In genomic region chr13:37855221-37855757, GRCm38 (mm10) we compare ENCODE assay signal across 13 mouse cellular contexts.
DNase-seq lines count a peak whose midpoint lies in the region; ATAC-seq and TF ChIP-seq lines count a peak whose summit lies in the region.
"Had no signal": no experiment of that assay in that cellular context is flagged by ENCODE, and none has a peak within 500 bp of the region (broad histone marks: within the 10 kb centered on the region; RNA-seq: fewer than 3 reads in every experiment).

No protein-coding gene starts in this region.

- H3K9ac ChIP-seq in heart, embryonic 13.5 days, result peak overlapping the region; percentile 80; the same call in 1 of the 2 replicates
- no peak overlapping the region for H3K9ac ChIP-seq in liver, adult 2 months (ENCODE audit: low read depth, low read length)
- no peak overlapping the region for H3K9ac ChIP-seq in intestine, embryonic 15.5 days

- TF ChIP-seq CTCF in liver, adult 2 months (IDR thresholded peaks at IDR 0.05; ENCODE audit: low read depth, low read length), result no peak

- H3K9me3 ChIP-seq in heart, embryonic 13.5 days, result no peaks in the 10 kb centered on the region
- H3K9me3 ChIP-seq in intestine, embryonic 15.5 days, result no peaks in the 10 kb centered on the region

- no peak for TF ChIP-seq POLR2A in liver, adult 2 months (IDR thresholded peaks at IDR 0.05; ENCODE audit: extremely low read depth, insufficient read depth, low read length)
- TF ChIP-seq POLR2A in myocyte (IDR thresholded peaks at IDR 0.05; ENCODE audit: insufficient read length, low read depth), result no peak

- H3K4me1 ChIP-seq in heart, embryonic 13.5 days, result peaks cover 74% of the 10 kb centered on the region
- H3K4me1 ChIP-seq in liver, adult 2 months (ENCODE audit: control insufficient read depth, insufficient read depth, low read length), result peaks cover 12% of the 10 kb centered on the region
- H3K4me1 ChIP-seq in intestine, embryonic 15.5 days (replicated peaks), result peaks cover 52% of the 10 kb centered on the region

- H3K27ac ChIP-seq in heart, embryonic 13.5 days (replicated peaks), result peak overlapping the region; percentile 80
- H3K27ac ChIP-seq in liver, adult 2 months (replicated peaks; ENCODE audit: insufficient read depth, low read depth, low read length), result peak overlapping the region; percentile 69; the same call in 1 of the 2 replicates
- peak overlapping the region; percentile 83 for H3K27ac ChIP-seq in intestine, embryonic 15.5 days

- no peak overlapping the region for H3ac ChIP-seq in myocyte (ENCODE audit: control insufficient read depth, insufficient read length)

- no peaks in the 10 kb centered on the region for H3K36me3 ChIP-seq in heart, embryonic 13.5 days
- no peaks in the 10 kb centered on the region for H3K36me3 ChIP-seq in liver, adult 2 months (ENCODE audit: control insufficient read depth, insufficient read depth, low read length)
- no peaks in the 10 kb centered on the region for H3K36me3 ChIP-seq in intestine, embryonic 15.5 days
- peaks cover 3% of the 10 kb centered on the region for H3K36me3 ChIP-seq in myocyte (ENCODE audit: control insufficient read depth, insufficient read depth)

- no peak overlapping the region for H3K4me3 ChIP-seq in heart, embryonic 13.5 days
- no peak overlapping the region for H3K4me3 ChIP-seq in liver, adult 2 months (ENCODE audit: insufficient read depth, low read depth, low read length)
- H3K4me3 ChIP-seq in intestine, embryonic 15.5 days (replicated peaks), result no peak overlapping the region
- H3K4me3 ChIP-seq in myocyte, result peak overlapping the region; percentile 30

- H3K79me2 ChIP-seq in liver, adult 2 months (ENCODE audit: control insufficient read depth, insufficient read depth, low read length), result peaks cover 26% of the 10 kb centered on the region; the same call in 1 of the 2 replicates
- H3K79me2 ChIP-seq in myocyte (ENCODE audit: control insufficient read depth, insufficient read depth), result peaks cover 89% of the 10 kb centered on the region

- DNase-seq in heart, adult 18-20 months, result no peak
- DNase-seq in liver, adult 2 months (ENCODE audit: extremely low read depth, low read depth, low spot score), result no peak
- no peak for DNase-seq in liver
- DNase-seq in spleen, postnatal 4 days (ENCODE audit: low spot score in 2 of 2), result no peak
- DNase-seq in T-cell, adult 2 months (ENCODE audit: low spot score), result no peak
- DNase-seq: cerebellum, postnatal 14 days; gastrocnemius, postnatal 10 days; heart, postnatal 14 days; layer of hippocampus, adult 9-11 months; thymus, postnatal 14 days had no signal

- WGBS in heart, embryonic 13.5 days, result 57% methylated on average over 3 of the region's 3 CpGs
- 8% methylated on average over 3 of the region's 3 CpGs for WGBS in liver, adult 2 months
- WGBS in intestine, embryonic 15.5 days, result 49% methylated on average over 3 of the region's 3 CpGs

- peak overlapping the region; percentile 76 for H3K4me2 ChIP-seq in heart, embryonic 13.5 days
- peak overlapping the region; percentile 60; the same call in 1 of the 2 replicates for H3K4me2 ChIP-seq in intestine, embryonic 15.5 days (replicated peaks)
- H3K4me2 ChIP-seq in myocyte (ENCODE audit: low read depth), result peak overlapping the region; percentile 99

- ATAC-seq in heart, embryonic 13.5 days (ENCODE audit: extremely low read depth, insufficient number of reproducible peaks, low FRiP score, low TSS enrichment), result no peak
- ATAC-seq in intestine, embryonic 15.5 days, result no peak

- H3K27me3 ChIP-seq in heart, embryonic 13.5 days (replicated peaks), result no peaks in the 10 kb centered on the region
- no peaks in the 10 kb centered on the region for H3K27me3 ChIP-seq in liver, adult 2 months (ENCODE audit: control insufficient read depth, insufficient read depth, low read length)
- H3K27me3 ChIP-seq in intestine, embryonic 15.5 days (replicated peaks), result no peaks in the 10 kb centered on the region
- no peaks in the 10 kb centered on the region for H3K27me3 ChIP-seq in myocyte (ENCODE audit: control insufficient read depth, insufficient read depth, insufficient read length)

TF ChIP-seq in myocyte, 11 proteins besides CTCF, POLR2A, EP300 and RAD21:
- TF ChIP-seq USF1 (IDR thresholded peaks at IDR 0.05; ENCODE audit: low read depth) (no peak), MYOG (IDR thresholded peaks at IDR 0.05; ENCODE audit: control insufficient read depth in 1 of 3, insufficient read depth in 1 of 3, insufficient read length in 2 of 3, low read depth in 2 of 3) (no peak), POLR2AphosphoS2 (IDR thresholded peaks at IDR 0.05; ENCODE audit: insufficient read length, low read depth) (no peak), MAX (IDR thresholded peaks at IDR 0.05; ENCODE audit: low read depth) (no peak), SRF (IDR thresholded peaks at IDR 0.05; ENCODE audit: control insufficient read depth, insufficient read length, low read depth) (no peak), MYOD1 (IDR thresholded peaks at IDR 0.05; ENCODE audit: control insufficient read depth in 1 of 3, insufficient read length in 2 of 3, low read depth in 2 of 3) (no peak), TCF3 (IDR thresholded peaks at IDR 0.05; ENCODE audit: insufficient read length, low read depth) (no peak), E2F4 (IDR thresholded peaks at IDR 0.05; ENCODE audit: insufficient read depth) (no peak), REST (IDR thresholded peaks at IDR 0.05; ENCODE audit: insufficient read depth, insufficient read length) (no peak), CEBPB (IDR thresholded peaks at IDR 0.05; ENCODE audit: insufficient read depth, poor library complexity, severe bottlenecking) (no peak), TCF12 (IDR thresholded peaks at IDR 0.05; ENCODE audit: insufficient read depth, poor library complexity, severe bottlenecking) (no peak)
